Mouse (Mus musculus) Patski (cell line): Measurements from ENCODE around the gene Ninl. TPM values are rescaled to one million over a fixed set of nuclear protein-coding genes. Genes with fewer than 3 reads are reported as not detected.
"Not testable (repeated sequence)": the region's sequence is repeated elsewhere in the genome, so short reads cannot be mapped to it uniquely, and the experiment has no call there.

ENCODE experiments used
- ATAC-seq: fragments of 100-300 bp; one replicate; pipeline ENCODE4 v1.8.0; 2021
- CTCF ChIA-PET: fragments of 350-600 bp; sonication (Branson Sonifier 250); formaldehyde crosslinking; loops from one replicate; lab custom pipeline; 2022; ENCODE audit warnings: inconsistent platforms; lab: Charles Lee
- POLR2A ChIA-PET: fragments of 350-600 bp; sonication (Branson Sonifier 250); formaldehyde crosslinking; loops from one replicate; lab custom pipeline; 2022; ENCODE audit warnings: antibody characterized with exemption, inconsistent platforms; lab: Charles Lee
- DNase-seq: peaks from one replicate; pipeline ENCODE4 v3.0.0-alpha.2; 2011; ENCODE audit warnings: low read depth, low spot score
- H3K27me3 ChIP-seq: fragments of 371-371 bp; one replicate; pipeline ENCODE4 v1.5.1; 2021
- CTCF ChIP-seq: fragments of 100-300 bp; IDR thresholded peaks from one replicate; pipeline ENCODE4 v1.5.1; 2021
- in situ Hi-C: fragments of 300-500 bp; cut with MboI; formaldehyde crosslinking; loops from 3 replicates; pipeline ENCODE4 v1.11.1; 2018; ENCODE audit warnings: low pct_unique_long_range_greater_than_20kb, mixed read lengths
- polyA plus RNA-seq: library from polyadenylated mRNA; unstranded; gene quantifications from one replicate; pipeline ENCODE4 v1.2.3, GENCODE M21; 2021

The Ninl gene
- polyA plus RNA-seq, 1 experiment from 2014 or later: 21.0 TPM

DNA sequence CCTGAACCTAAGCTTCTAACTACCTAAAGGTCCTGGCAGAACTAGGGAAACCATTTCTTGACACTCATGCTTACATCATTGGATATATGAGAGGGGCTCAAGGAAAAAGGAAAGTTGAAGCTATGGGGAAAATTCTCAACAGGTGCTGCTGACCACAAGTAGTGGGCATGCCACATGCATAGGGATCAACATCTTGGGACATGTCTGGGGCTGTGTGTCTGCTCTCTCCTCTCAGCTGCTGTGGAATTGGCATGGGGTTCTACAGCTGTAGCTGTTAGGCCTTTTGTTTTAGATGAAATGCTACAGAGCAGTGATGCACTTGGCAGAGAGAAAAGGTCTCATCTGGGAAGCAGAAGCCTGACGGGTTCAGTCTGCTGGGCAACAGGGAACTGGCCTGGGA lies 83.3 kb downstream of the Ninl start:
- TF ChIP-seq CTCF: no peak
- ChIA-PET POLR2A (no interaction called here), CTCF (interaction anchor here (1.4 kb wide), 1 partner anchor 8 kb away, joined by 3 read pairs; no protein-coding TSS in a partner anchor)
- in situ Hi-C loops: no loop called here
- H3K27me3 ChIP-seq: no peaks in the 10 kb centered on the region
- no peak for ATAC-seq
- DNase-seq: no peak

GRCm38 (mm10) chr2:150951201-150951600 lies 88.0 kb downstream of the Ninl start:
- CTCF ChIA-PET: no interaction called here
- DNase-seq (no peak), ATAC-seq (no peak)
- in situ Hi-C loops: no loop called here
- no peaks in the 10 kb centered on the region for H3K27me3 ChIP-seq
- no peak for TF ChIP-seq CTCF
- POLR2A ChIA-PET: interaction anchor here (0.5 kb wide), 1 partner anchor 126 kb away, joined by 3 read pairs; no protein-coding TSS in a partner anchor

GRCm38 (mm10) chr2:150950056-150950455 lies 89.1 kb downstream of the Ninl start:
- H3K27me3 ChIP-seq: no peaks in the 10 kb centered on the region
- in situ Hi-C loops: no loop called here
- ChIA-PET POLR2A (no interaction called here), CTCF (no interaction called here)
- ATAC-seq (no peak), DNase-seq (no peak)
- no peak for TF ChIP-seq CTCF

- no peak for TF ChIP-seq CTCF
- in situ Hi-C loops: no loop called here
- ChIA-PET POLR2A (no interaction called here), CTCF (no interaction called here)
- no peaks in the 10 kb centered on the region for H3K27me3 ChIP-seq
- ATAC-seq: no peak
- DNase-seq: no peak
These were observed 89.5 kb downstream of the Ninl start for GRCm38 (mm10) chr2:150949652-150950051.

GRCm38 (mm10) chr2:150948786-150949185 lies 90.4 kb downstream of the Ninl start:
- no peak for TF ChIP-seq CTCF
- ChIA-PET POLR2A (no interaction called here), CTCF (no interaction called here)
- no peaks in the 10 kb centered on the region for H3K27me3 ChIP-seq
- DNase-seq: no peak
- in situ Hi-C loops: no loop called here
- ATAC-seq: no peak

- ATAC-seq, in situ Hi-C loops, H3K27me3 ChIP-seq, CTCF ChIA-PET, DNase-seq: not testable (repeated sequence)
- POLR2A ChIA-PET: interaction anchor here (0.6 kb wide), 1 partner anchor 21 kb away, joined by 3 read pairs; no protein-coding TSS in a partner anchor
These were observed 91.1 kb downstream of the Ninl start for GRCm38 (mm10) chr2:150947880-150948611.

- POLR2A ChIA-PET, CTCF ChIA-PET, ATAC-seq, H3K27me3 ChIP-seq, in situ Hi-C loops, DNase-seq: not testable (repeated sequence)
These were observed 91.8 kb downstream of the Ninl start for GRCm38 (mm10) chr2:150947341-150947740.

GRCm38 (mm10) chr2:150944017-150944416 lies 95.2 kb downstream of the Ninl start:
- no peak for ATAC-seq
- in situ Hi-C loops: no loop called here
- ChIA-PET POLR2A (no interaction called here), CTCF (interaction anchor here (1.4 kb wide), 1 partner anchor 16 kb away, joined by 3 read pairs; no protein-coding TSS in a partner anchor)
- no peaks in the 10 kb centered on the region for H3K27me3 ChIP-seq
- no peak for DNase-seq
- no peak for TF ChIP-seq CTCF

- ATAC-seq (no peak), DNase-seq (no peak)
- H3K27me3 ChIP-seq: no peaks in the 10 kb centered on the region
- CTCF ChIA-PET: interaction anchor here (0.9 kb wide), 1 partner anchor 9 kb away, joined by 3 read pairs; no protein-coding TSS in a partner anchor
- no peak for TF ChIP-seq CTCF
- in situ Hi-C loops: no loop called here
- POLR2A ChIA-PET: no interaction called here
These were observed 104.5 kb downstream of the Ninl start for GRCm38 (mm10) chr2:150934659-150935058.

DNA sequence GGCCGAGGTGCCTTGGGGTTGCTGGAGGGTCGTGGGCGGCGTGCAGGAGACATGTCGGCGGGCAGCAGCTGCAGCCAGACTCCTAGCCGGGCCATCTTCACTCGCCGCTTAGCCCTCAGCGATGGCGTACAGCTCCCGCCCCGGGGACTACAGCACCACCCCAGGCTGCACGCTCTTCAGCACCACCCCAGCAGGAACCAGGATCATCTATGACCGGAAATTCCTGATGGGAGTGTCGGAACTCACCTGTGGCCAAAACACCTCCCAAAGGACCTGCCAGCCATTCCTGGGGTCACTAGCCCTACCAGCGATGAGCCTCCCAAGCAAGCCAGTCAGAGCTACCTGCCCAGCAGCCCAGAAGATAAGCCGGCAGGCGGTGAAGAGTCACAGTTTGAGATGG lies 105.7 kb downstream of the Ninl start:
- CTCF ChIA-PET: no interaction called here

DNA sequence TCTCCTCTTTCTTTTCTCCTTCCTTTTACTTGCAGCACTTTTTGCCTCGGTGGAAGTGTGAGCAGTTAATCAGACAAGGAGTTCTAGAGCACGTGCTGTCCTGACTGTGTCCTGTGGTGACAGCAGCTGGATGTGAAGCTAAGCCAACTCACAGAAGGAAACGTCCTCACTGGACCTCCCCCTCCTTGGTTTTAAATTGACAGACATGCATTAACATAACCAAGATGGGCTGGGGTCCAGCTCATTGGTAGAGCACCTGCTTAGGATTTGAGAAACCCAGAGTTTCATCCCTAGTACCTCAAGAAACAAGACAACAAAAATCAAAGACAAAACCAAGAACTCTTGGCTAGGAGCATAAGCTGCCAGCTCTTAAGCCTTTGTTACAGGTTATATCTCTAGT lies 108.4 kb downstream of the Ninl start:
- no peak for ATAC-seq
- DNase-seq: no peak
- in situ Hi-C loops: no loop called here
- POLR2A ChIA-PET: interaction anchor here (0.6 kb wide), 1 partner anchor 22 kb away, joined by 3 read pairs; no protein-coding TSS in a partner anchor
- CTCF ChIA-PET: interaction anchor here (1.5 kb wide), 1 partner anchor 12 kb away, joined by 3 read pairs; no protein-coding TSS in a partner anchor
- H3K27me3 ChIP-seq: no peaks in the 10 kb centered on the region
- no peak for TF ChIP-seq CTCF

More for the DNA sequence above, 105.7 kb downstream of the Ninl start:
- no peaks in the 10 kb centered on the region for H3K27me3 ChIP-seq
- no peak for TF ChIP-seq CTCF
- in situ Hi-C loops: no loop called here
- DNase-seq: no peak
- POLR2A ChIA-PET: no interaction called here
- ATAC-seq: no peak
